Mouse (Mus musculus) MEL (cell line): ENCODE results near the gene Dlx1. TPM values are rescaled to one million over a fixed set of nuclear protein-coding genes. Genes with fewer than 3 reads are reported as not detected.

Experiments used
- DNase-seq: peaks from one replicate; pipeline ENCODE4 v3.0.0; 2011; ENCODE audit warnings: low read depth, low spot score
- H3K27ac ChIP-seq: 2 replicates; pipeline ENCODE4 v1.5.1; 2012; ENCODE audit warnings: low read depth, mild to moderate bottlenecking, control low read depth, low read length, moderate library complexity; ENCODE audit not compliant: control insufficient read depth
- H3K27me3 ChIP-seq, 2 experiments: fragments of 150-350 bp in 1 of 2; sonication (generic) in 1 of 2; 2 replicates each; pipeline ENCODE4 v1.6.1; 2012; ENCODE audit warnings: low read length in 2 of 2, mild to moderate bottlenecking in 2 of 2, improper control_type of control experiment in 1 of 2, moderate library complexity in 1 of 2; ENCODE audit not compliant: insufficient read depth in 2 of 2, control insufficient read depth in 1 of 2
- H3K36me3 ChIP-seq, 2 experiments: 2 replicates each; pipeline ENCODE4 v1.6.1; 2012 to 2014; ENCODE audit warnings: low read length in 2 of 2, improper control_type of control experiment in 1 of 2, inconsistent platforms in 1 of 2, mild to moderate bottlenecking in 1 of 2; ENCODE audit not compliant: insufficient read depth in 2 of 2, control insufficient read depth in 1 of 2
- H3K4me1 ChIP-seq, 2 experiments: fragments of 150-350 bp in 1 of 2; sonication (generic) in 1 of 2; 2 replicates each; pipeline ENCODE4 v1.6.1; 2012; ENCODE audit warnings: low read length in 2 of 2, improper control_type of control experiment in 1 of 2, mild to moderate bottlenecking in 1 of 2; ENCODE audit not compliant: insufficient read depth in 2 of 2, control insufficient read depth in 1 of 2
- H3K4me3 ChIP-seq, 2 experiments: fragments of 150-350 bp in 1 of 2; sonication (generic) in 1 of 2; 2 replicates each; pipeline ENCODE4 v1.5.1; 2012; ENCODE audit warnings: low read depth in 2 of 2, low read length in 2 of 2, mild to moderate bottlenecking in 2 of 2, moderate library complexity in 2 of 2, control low read depth in 1 of 2, improper control_type of control experiment in 1 of 2; ENCODE audit not compliant: control insufficient read depth in 1 of 2, insufficient read depth in 1 of 2
- H3K79me2 ChIP-seq: 2 replicates; pipeline ENCODE4 v1.6.1; 2012; ENCODE audit warnings: mild to moderate bottlenecking, low read length, moderate library complexity; ENCODE audit not compliant: control insufficient read depth, poor library complexity, insufficient read depth
- H3K9ac ChIP-seq: 2 replicates; pipeline ENCODE4 v1.6.1; 2012; ENCODE audit warnings: low read depth, mild to moderate bottlenecking, control low read depth, low read length, moderate library complexity; ENCODE audit not compliant: control insufficient read depth, poor library complexity, severe bottlenecking
- H3K9me3 ChIP-seq: fragments of 150-350 bp; sonication (generic); replicated peaks from 2 replicates; pipeline ENCODE4 v1.6.1; 2012; ENCODE audit warnings: mild to moderate bottlenecking, low read length, improper control_type of control experiment, moderate library complexity; ENCODE audit not compliant: insufficient read depth
- CHD1 ChIP-seq: IDR thresholded peaks from 2 replicates; pipeline ENCODE4 v1.6.1; 2012; ENCODE audit warnings: low read depth, mild to moderate bottlenecking, inconsistent platforms, low read length, improper control_type of control experiment
- CHD2 ChIP-seq: IDR thresholded peaks from 2 replicates; pipeline ENCODE4 v1.6.1; 2011; ENCODE audit warnings: low read length, improper control_type of control experiment
- E2F4 ChIP-seq: IDR thresholded peaks from 2 replicates; pipeline ENCODE4 v1.6.1; 2011; ENCODE audit warnings: low read depth, low read length, improper control_type of control experiment, borderline replicate concordance
- ELF1 ChIP-seq: IDR thresholded peaks from 2 replicates; pipeline ENCODE4 v1.6.1; 2014; ENCODE audit warnings: low read depth, mild to moderate bottlenecking, inconsistent platforms, low read length, improper control_type of control experiment, moderate library complexity
- GABPA ChIP-seq: IDR thresholded peaks from 2 replicates; pipeline ENCODE4 v1.6.1; 2012; ENCODE audit warnings: low read depth, mild to moderate bottlenecking, inconsistent platforms, low read length, improper control_type of control experiment, moderate library complexity
- JUND ChIP-seq: IDR thresholded peaks from 2 replicates; pipeline ENCODE4 v1.6.1; 2011; ENCODE audit warnings: low read depth, mild to moderate bottlenecking, improper control_type of control experiment, low read length
- KAT2A ChIP-seq: conservative IDR thresholded peaks from 2 replicates; pipeline ENCODE4 v1.6.1; 2012; ENCODE audit warnings: low read depth, low read length, improper control_type of control experiment, inconsistent platforms
- MXI1 ChIP-seq: IDR thresholded peaks from 2 replicates; pipeline ENCODE4 v1.6.1; 2011; ENCODE audit warnings: mild to moderate bottlenecking, low read depth, low read length, improper control_type of control experiment
- NELFE ChIP-seq: IDR thresholded peaks from 2 replicates; pipeline ENCODE4 v1.6.1; 2011; ENCODE audit warnings: low read depth, low read length, improper control_type of control experiment
- RAD21 ChIP-seq: IDR thresholded peaks from 2 replicates; pipeline ENCODE4 v1.6.1; 2011; ENCODE audit warnings: mild to moderate bottlenecking, low read depth, low read length, improper control_type of control experiment
- RCOR1 ChIP-seq: IDR thresholded peaks from 2 replicates; pipeline ENCODE4 v1.6.1; 2012; ENCODE audit warnings: low read depth, mild to moderate bottlenecking, inconsistent platforms, low read length, improper control_type of control experiment
- SIN3A ChIP-seq: IDR thresholded peaks from 2 replicates; pipeline ENCODE4 v1.6.1; 2012; ENCODE audit warnings: low read length, improper control_type of control experiment, inconsistent platforms
- TAL1 ChIP-seq: IDR thresholded peaks from 2 replicates; pipeline ENCODE4 v1.6.1; 2012; ENCODE audit warnings: mild to moderate bottlenecking, inconsistent platforms, low read length, moderate library complexity, mixed read lengths
- TBP ChIP-seq: IDR thresholded peaks from 2 replicates; pipeline ENCODE4 v1.8.0; 2011; ENCODE audit warnings: low read depth, low read length, improper control_type of control experiment
- TCF12 ChIP-seq: IDR thresholded peaks from 2 replicates; pipeline ENCODE4 v1.6.1; 2014; ENCODE audit warnings: low read depth, mild to moderate bottlenecking, inconsistent platforms, low read length, improper control_type of control experiment, moderate library complexity
- UBTF ChIP-seq: IDR thresholded peaks from 2 replicates; pipeline ENCODE4 v1.6.1; 2012; ENCODE audit warnings: low read depth, mild to moderate bottlenecking, inconsistent platforms, low read length, improper control_type of control experiment, moderate library complexity, borderline replicate concordance; ENCODE audit not compliant: insufficient read depth
- USF1 ChIP-seq: IDR thresholded peaks from 2 replicates; pipeline ENCODE4 v1.6.1; 2014; ENCODE audit warnings: low read depth, mild to moderate bottlenecking, inconsistent platforms, low read length, improper control_type of control experiment, moderate library complexity
- USF2 ChIP-seq, 2 experiments: IDR thresholded peaks; 2 replicates each; pipeline ENCODE4 v1.6.1; 2011 to 2012; ENCODE audit warnings: improper control_type of control experiment in 2 of 2, low read length in 2 of 2, borderline replicate concordance in 1 of 2, inconsistent platforms in 1 of 2, low read depth in 1 of 2, mild to moderate bottlenecking in 1 of 2; ENCODE audit not compliant: insufficient read depth in 1 of 2
- ZC3H11A ChIP-seq: IDR thresholded peaks from 2 replicates; pipeline ENCODE4 v1.6.1; 2012; ENCODE audit warnings: low read depth, mild to moderate bottlenecking, inconsistent platforms, low read length, improper control_type of control experiment
- ZNF384 ChIP-seq: IDR thresholded peaks from 2 replicates; pipeline ENCODE4 v1.6.1; 2012; ENCODE audit warnings: low read depth, mild to moderate bottlenecking, inconsistent platforms, low read length, improper control_type of control experiment
- polyA plus RNA-seq, 2 experiments: library from polyadenylated mRNA; stranded (reverse) in 1 of 2; unstranded in 1 of 2; fragments of >175 nt in 1 of 2; fragments of >200 nt in 1 of 2; gene quantifications; 2 replicates each; pipeline versions ENCODE4 v1.2.1 to v1.2.4; 2012; ENCODE audit warnings: low replicate concordance in 2 of 2, low read depth in 1 of 2; ENCODE audit not compliant: insufficient read length in 2 of 2, insufficient read depth in 1 of 2, missing spikeins in 1 of 2
- total RNA-seq: library from RNA; depleted of rRNA; stranded (reverse); fragments of 300-350 nt; gene quantifications from 2 replicates; pipeline ENCODE4 v1.2.3, GENCODE M21; 2012

The Dlx1 gene
- total and polyA plus RNA-seq, 3 experiments = 3.4 to 11.8 TPM; not detected in 1

- DNase-seq = no peak
- peaks cover 6% of the 10 kb centered on the region; the same call in 1 of the 2 replicates for H3K79me2 ChIP-seq
- H3K9me3 ChIP-seq = no peaks in the 10 kb centered on the region
- H3K27ac ChIP-seq = no peak overlapping the region
- H3K27me3 ChIP-seq = no peaks in the 10 kb centered on the region
- H3K4me3 ChIP-seq = peak overlapping the region; percentile 87 to 93; a peak in 3 of 4 replicates
- TF ChIP-seq CHD2 (no peak), TAL1 (no peak), UBTF (no peak), ELF1 (no peak), SIN3A (no peak; the same call in 1 of the 2 replicates), ZNF384 (no peak), RAD21 (no peak), JUND (no peak), USF1 (no peak), KAT2A (no peak), RCOR1 (no peak), TCF12 (no peak), TBP (no peak), ZC3H11A (no peak), NELFE (no peak), E2F4 (no peak), CHD1 (no peak), GABPA (no peak), MXI1 (no peak), USF2 (IDR thresholded peaks at IDR 0.05; ENCODE audit: borderline replicate concordance in 1 of 2, insufficient read depth in 1 of 2, low read depth in 1 of 2, low read length in 2 of 2) (no peak)
- peak overlapping the region; percentile 90; the same call in 1 of the 2 replicates for H3K9ac ChIP-seq
- H3K4me1 ChIP-seq = peaks cover 3% of the 10 kb centered on the region in 2 experiments; a peak in 2 of 4 replicates
- peaks cover 0 to 7% of the 10 kb centered on the region in 2 experiments; a peak in 2 of 4 replicates for H3K36me3 ChIP-seq
Measured at GRCm38 (mm10) chr2:71531124-71531590, 3.2 kb downstream of the Dlx1 start.
